Mouse (Mus musculus): ENCODE results near the gene Kirrel3.

Kirrel3 gene

DNA sequence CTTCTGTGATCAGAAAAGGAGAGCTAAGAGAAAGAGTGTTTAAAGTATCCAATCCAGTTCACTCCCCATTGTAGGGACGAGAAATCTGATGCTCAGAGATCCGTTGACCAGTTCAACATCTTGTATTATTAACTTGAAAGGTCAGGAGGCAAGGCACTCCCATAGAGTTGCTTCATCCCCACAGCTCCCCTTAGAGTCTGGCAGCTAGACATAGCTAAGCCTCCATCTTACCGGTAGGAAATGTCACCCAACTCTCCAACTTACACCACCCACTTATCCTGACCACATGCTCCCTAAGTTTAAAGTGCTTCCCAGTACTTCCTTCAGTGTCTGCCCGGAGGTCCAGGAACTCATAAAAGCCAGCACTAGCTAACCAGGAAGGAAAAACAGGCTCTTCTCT, 202.7 kb downstream of the Kirrel3 start:
- no peak for DNase-seq (ENCODE audit: low spot score in 2 of 2)

GRCm38 (mm10) chr9:34689375-34689774, 203.7 kb downstream of the Kirrel3 start:
- DNase-seq (ENCODE audit: low spot score in 2 of 2): no peak

DNA sequence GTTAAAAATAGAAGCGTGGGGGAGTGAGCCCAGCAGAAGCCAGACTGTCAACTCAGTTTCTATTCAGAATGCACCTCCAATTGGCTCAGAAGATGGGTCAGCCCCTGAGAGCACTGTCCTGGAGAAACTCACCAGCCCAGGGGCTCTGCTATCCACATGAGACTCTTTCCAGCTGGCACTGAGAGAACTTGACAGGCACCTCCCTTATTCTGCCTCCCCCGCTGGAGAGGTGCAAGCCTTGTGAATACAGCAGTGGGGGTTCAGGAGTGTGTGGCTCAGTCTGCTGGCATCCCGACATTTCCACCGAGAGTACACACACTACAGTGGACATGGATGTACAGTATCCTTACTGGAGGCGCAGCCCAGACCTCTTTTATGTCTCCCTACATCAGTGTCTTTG, 210.0 kb downstream of the Kirrel3 start:
- DNase-seq (ENCODE audit: low spot score in 2 of 2): no peak

GRCm38 (mm10) chr9:34703547-34704300, 218.0 kb downstream of the Kirrel3 start:
- DNase-seq (ENCODE audit: low spot score in 2 of 2): no peak

DNA sequence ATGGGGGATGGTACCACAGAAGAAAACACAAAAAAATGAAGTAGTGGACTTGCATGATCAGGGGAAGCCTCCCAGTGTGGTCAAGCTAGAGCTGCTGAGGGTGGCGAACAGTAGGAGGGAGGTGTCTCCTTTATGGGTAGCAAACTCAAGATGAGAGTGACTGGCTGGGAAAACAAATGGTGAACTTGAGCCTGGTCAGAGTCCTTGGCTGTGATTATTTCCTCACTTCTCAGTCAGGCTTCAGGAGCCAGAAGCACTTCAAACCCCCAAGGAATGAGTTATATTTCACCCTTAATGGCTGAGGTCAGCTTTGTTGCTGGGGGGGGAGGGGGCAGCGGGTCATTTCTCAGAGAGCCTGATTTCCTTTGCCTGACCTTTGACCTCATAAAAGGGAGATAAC, 218.7 kb downstream of the Kirrel3 start:
- no peak for DNase-seq (ENCODE audit: low spot score in 2 of 2)

DNA sequence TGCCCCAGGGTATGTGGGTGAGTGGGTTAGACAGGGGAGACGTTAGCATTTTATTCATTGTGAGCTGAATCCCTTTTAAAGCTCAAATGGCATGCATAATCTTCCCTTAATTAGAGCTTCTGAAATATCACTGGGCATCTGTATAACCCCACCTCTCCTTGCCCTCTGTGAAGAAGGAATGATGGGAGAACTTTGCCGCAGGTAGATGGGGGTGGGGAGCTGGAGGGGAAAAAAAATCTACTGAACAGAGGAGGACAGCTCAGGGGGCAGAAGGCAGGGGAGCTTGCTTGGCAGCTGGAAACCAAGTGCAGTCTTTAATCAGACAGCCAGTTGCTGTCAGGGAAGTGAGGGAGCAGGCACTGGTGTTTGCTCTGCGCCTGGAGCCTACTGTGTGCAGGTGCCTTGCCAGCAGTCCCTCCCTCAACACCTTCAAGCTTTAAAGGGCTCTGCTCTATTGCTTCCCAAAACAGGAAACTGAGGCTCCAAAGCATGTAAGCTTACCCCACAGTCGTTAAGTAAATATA, 220.7 kb downstream of the Kirrel3 start:
- DNase-seq (ENCODE audit: low spot score in 2 of 2): no peak

- no peak for DNase-seq (ENCODE audit: low spot score in 2 of 2)
Measured at GRCm38 (mm10) chr9:34708691-34709090, 223.0 kb downstream of the Kirrel3 start.

- no peak for DNase-seq (ENCODE audit: low spot score in 2 of 2)
Measured at GRCm38 (mm10) chr9:34711996-34712395, 226.3 kb downstream of the Kirrel3 start.

- no peak for DNase-seq (ENCODE audit: low spot score in 2 of 2)
Measured at GRCm38 (mm10) chr9:34712996-34713395, 227.3 kb downstream of the Kirrel3 start.

DNA sequence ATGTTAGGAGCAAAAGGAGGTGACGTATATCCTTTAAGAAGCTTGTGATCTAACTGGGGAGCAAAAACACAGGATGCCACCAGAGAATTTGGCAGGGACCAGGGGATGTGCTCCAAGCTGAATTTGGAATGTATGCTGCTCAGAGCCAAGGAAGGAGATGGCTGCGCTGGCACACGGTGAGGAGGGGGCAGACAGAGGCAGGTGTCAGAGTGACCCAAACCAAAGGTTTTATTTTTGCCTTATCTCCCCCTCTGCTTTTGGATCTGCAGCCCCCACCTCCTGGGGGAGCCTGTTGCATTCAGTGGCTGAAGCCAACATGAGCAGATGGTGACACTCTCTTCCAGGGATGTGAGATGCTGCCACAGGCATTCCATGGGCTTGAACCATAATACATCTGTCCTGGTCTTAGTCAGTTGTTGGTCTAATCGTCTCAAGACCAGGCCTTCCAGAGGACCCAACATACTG, 227.8 kb downstream of the Kirrel3 start:
- DNase-seq (ENCODE audit: low spot score in 2 of 2): no peak

- no peak for DNase-seq (ENCODE audit: low spot score in 2 of 2)
Measured at GRCm38 (mm10) chr9:34714996-34715619, 229.4 kb downstream of the Kirrel3 start.

DNA sequence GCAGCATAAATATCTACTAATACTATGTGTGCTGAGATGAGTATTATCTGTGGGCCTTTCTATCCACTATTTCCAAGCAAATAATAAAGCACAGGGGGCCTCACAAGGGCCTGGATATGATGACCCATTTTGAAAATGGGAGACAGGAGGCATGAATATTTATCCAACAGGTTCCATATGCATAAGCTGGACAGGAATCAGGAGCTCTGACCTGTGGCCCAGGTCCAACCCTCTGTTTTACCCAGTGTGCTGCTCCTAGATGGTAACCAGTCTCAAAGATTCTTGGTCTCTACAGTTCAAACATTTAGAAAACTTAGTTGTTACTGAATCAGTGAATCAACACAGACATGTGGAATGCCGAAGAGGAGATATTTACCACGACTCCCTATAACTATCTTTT, 230.8 kb downstream of the Kirrel3 start:
- DNase-seq (ENCODE audit: low spot score in 2 of 2): no peak

DNA sequence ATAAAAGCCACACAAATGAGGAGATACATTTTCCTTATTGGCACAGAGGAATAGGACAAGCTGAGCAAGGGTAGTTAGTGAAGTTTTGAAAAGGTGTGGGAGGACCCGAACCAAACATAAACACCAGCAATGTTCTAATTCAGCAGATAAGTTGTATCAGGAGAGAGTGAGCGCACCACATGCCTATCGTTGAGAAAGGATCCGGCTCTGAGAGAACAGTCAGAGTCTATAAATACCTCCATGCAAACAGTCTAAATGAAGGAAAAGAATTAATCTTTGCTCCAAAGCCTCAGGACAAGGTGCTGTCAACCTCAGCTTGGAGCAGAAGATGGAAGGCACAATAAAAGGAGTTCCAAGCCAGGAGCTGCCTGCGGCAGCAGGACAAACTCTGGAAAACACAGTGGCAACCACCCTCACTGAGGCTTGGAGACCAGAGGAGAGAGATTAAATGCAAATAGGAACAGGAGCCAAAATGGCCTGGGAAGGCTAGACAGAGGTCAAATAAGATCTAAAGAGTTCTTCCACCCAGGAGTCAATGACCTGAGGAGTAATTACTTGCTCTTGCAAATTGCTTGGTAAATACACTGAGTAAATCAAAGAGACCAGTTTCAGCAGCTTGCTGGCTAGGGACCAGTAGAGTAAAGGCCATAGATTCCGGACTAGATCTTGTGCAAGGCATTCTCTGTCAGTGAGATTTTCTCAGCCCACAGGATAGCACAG, 235.9 kb downstream of the Kirrel3 start:
- DNase-seq (ENCODE audit: low spot score in 2 of 2): peak in 1 of 2 experiments; percentile 4

DNA sequence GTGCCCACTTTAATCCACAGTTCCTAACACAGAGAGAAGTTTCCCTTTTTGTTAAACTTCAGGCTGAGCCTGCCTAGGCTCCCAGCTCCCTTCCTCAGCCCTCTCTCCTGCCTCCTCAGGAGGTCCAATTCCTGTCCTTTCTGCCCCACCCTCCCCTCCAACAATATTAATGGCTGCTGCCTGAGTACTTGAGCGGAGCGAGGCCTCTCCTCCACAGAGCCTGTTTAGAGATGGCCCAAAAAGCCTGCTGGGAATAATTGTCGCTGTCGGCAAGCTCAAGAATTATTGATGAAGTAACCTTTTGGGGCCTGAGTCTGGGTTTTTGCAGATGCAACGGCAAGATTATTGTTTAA, 236.5 kb downstream of the Kirrel3 start:
- DNase-seq (ENCODE audit: low spot score in 2 of 2): no peak

GRCm38 (mm10) chr9:34732507-34732906, 246.8 kb downstream of the Kirrel3 start:
- DNase-seq (ENCODE audit: low spot score in 2 of 2): no peak

- no peak for DNase-seq (ENCODE audit: low spot score in 2 of 2)
Measured at GRCm38 (mm10) chr9:34733579-34733978, 247.9 kb downstream of the Kirrel3 start.

GRCm38 (mm10) chr9:34734991-34735390, 249.3 kb downstream of the Kirrel3 start:
- DNase-seq (ENCODE audit: low spot score in 2 of 2): no peak

DNA sequence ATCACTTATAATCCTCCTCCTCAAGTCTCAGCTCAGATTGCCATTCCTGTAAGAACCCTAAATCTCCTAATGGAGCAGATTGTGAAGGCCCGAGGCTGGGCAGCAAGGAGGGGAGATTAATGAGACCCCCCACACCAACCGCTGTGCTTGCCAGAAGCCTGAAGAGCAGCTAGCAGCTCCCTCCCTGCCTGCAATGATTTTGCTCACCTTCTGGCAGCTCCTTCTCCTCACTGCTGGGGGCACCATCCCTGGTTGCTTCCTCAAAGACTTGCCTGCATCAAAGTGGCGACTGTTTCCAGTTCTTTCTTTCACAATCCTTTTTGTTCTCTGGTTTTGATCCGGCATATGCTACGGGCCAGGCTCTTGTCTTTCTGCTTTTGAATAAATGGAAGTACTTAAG, 253.7 kb downstream of the Kirrel3 start:
- DNase-seq (ENCODE audit: low spot score in 2 of 2): no peak

- DNase-seq (ENCODE audit: low spot score in 2 of 2): no peak
Measured at GRCm38 (mm10) chr9:34740814-34741213, 255.1 kb downstream of the Kirrel3 start.

DNA sequence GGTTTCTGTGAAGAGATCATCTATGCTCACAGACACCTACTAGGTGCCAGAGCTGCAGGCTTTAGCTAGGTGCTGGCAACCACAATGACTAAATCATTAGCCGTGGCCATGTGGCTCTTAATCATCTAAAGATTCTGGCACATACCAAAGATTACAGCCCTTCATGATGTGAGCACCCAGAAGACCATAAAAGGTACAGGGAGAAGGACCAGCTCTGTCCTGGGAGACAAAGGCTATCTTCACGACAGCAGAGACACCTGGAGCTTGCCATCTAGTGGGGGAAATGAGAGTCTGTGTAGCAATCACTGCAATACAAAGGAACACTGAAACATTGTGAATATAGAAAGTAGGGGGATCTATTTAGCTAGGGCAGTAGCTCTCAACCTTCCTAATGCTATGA, 262.3 kb downstream of the Kirrel3 start:
- no peak for DNase-seq (ENCODE audit: low spot score in 2 of 2)

- DNase-seq (ENCODE audit: low spot score in 2 of 2): no peak
Measured at GRCm38 (mm10) chr9:34749161-34749560, 263.5 kb downstream of the Kirrel3 start.

DNA sequence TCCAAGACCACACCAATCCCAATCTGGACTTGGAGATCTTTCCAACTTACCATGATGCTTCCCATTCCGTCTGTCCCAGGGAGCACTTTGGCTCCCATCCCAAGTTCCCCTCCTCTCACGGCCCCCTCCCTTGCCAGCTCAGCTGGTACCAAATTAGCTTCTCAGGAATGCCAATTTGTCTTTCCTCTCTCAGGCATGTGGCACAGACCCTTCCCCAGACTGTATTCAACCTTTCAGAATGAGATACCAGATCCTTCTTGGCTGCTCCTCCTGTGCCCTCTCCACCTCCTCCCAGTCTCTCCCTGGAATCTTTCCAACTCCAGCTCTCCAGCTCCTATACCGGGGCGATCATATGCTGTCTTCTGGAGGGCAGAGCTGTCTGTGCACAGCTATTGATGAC, 264.2 kb downstream of the Kirrel3 start:
- no peak for DNase-seq (ENCODE audit: low spot score in 2 of 2)

GRCm38 (mm10) chr9:34750887-34751286, 265.2 kb downstream of the Kirrel3 start:
- no peak for DNase-seq (ENCODE audit: low spot score in 2 of 2)
